Mouse (Mus musculus) small intestine, adult 2 months (tissue): ENCODE measurements around the gene Azin2. TPM values are rescaled to one million over a fixed set of nuclear protein-coding genes. Genes with fewer than 3 reads are reported as not detected.

Experiments used
- H3K27ac ChIP-seq: fragments of 200-500 bp; 2 replicates; pipeline ENCODE4 v1.5.1; 2012; ENCODE audit warnings: low read depth, low read length, control low read depth, inconsistent platforms; ENCODE audit not compliant: insufficient read depth
- H3K27me3 ChIP-seq: fragments of 200-500 bp; 2 replicates; pipeline ENCODE4 v1.6.1; 2012; ENCODE audit warnings: mild to moderate bottlenecking, moderate library complexity, low read length, inconsistent platforms; ENCODE audit not compliant: control insufficient read depth, insufficient read depth
- H3K36me3 ChIP-seq: fragments of 200-500 bp; 2 replicates; pipeline ENCODE4 v1.6.1; 2012; ENCODE audit warnings: mild to moderate bottlenecking, low read length, control low read depth, inconsistent platforms; ENCODE audit not compliant: control insufficient read depth, insufficient read depth
- H3K4me1 ChIP-seq: fragments of 200-500 bp; 2 replicates; pipeline ENCODE4 v1.6.1; 2012; ENCODE audit warnings: low read length, inconsistent platforms, mixed read lengths; ENCODE audit not compliant: control insufficient read depth, insufficient read depth, insufficient read length
- H3K4me3 ChIP-seq: fragments of 200-500 bp; 2 replicates; pipeline ENCODE4 v1.5.1; 2012; ENCODE audit warnings: low read depth, mild to moderate bottlenecking, control low read depth, inconsistent platforms, low read length, moderate library complexity
- CTCF ChIP-seq: fragments of 200-500 bp; IDR thresholded peaks from 2 replicates; pipeline ENCODE4 v1.5.1; 2012; ENCODE audit warnings: low read depth, mild to moderate bottlenecking, control low read depth, inconsistent platforms, low read length, moderate library complexity, mixed read lengths; ENCODE audit not compliant: insufficient replicate concordance, insufficient read length; ENCODE audit errors: extremely low read depth
- POLR2A ChIP-seq: fragments of 200-500 bp; IDR thresholded peaks from 2 replicates; pipeline ENCODE4 v1.6.1; 2012; ENCODE audit warnings: low read depth, mild to moderate bottlenecking, control low read depth, inconsistent platforms, low read length, moderate library complexity
- WGBS: fragments of 180-500 bp; shearing (Covaris S2); methylation state at CpG from one replicate; pipeline ENCODE4 v1.1.7; 2018; 5-methylcytosine and 5-hydroxymethylcytosine counted together
- polyA plus RNA-seq: library from polyadenylated mRNA; depleted of rRNA; stranded (reverse); fragments of >200 nt; gene quantifications from 2 replicates; pipeline ENCODE4 v1.2.3, GENCODE M21; 2012

Gene Azin2
- polyA plus RNA-seq, 1 experiment = 3.2 TPM

DNA sequence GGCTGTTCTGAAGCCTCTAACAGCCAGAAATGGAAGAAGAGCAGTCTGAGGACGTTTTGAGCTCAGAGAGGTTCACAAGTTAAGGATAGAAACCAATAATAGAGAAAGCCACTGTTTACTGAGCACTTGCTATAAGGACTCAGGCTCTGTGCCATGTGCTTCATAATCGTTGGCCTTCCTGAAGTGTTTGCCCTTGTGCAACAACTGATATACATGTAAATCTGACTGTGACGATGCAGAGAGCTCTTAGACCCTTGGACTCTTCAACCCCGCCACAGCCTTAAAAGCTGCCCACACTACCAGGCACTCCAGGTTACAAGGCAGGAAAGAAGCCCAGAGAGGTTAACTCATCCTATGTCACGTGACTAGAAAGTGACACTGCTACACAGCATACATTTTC lies 6.8 kb upstream of the Azin2 start:
- TF ChIP-seq CTCF = no peak
- TF ChIP-seq POLR2A = no peak
- H3K36me3 ChIP-seq = no peaks in the 10 kb centered on the region
- peaks cover 17% of the 10 kb centered on the region; the same call in 1 of the 2 replicates for H3K4me1 ChIP-seq
- no peak overlapping the region for H3K4me3 ChIP-seq
- H3K27ac ChIP-seq = peak overlapping the region; percentile 61; the same call in 1 of the 2 replicates
- 24% methylated on average over 5 of the region's 5 CpGs for WGBS
- no peaks in the 10 kb centered on the region for H3K27me3 ChIP-seq

GRCm38 (mm10) chr4:128966751-128967150 lies 4.5 kb upstream of the Azin2 start:
- H3K27me3 ChIP-seq = peaks cover 3% of the 10 kb centered on the region; the same call in 1 of the 2 replicates
- peaks cover 20% of the 10 kb centered on the region for H3K4me1 ChIP-seq
- no peak overlapping the region for H3K4me3 ChIP-seq
- TF ChIP-seq CTCF (no peak), POLR2A (no peak)
- no peaks in the 10 kb centered on the region for H3K36me3 ChIP-seq
- 66% methylated on average over 7 of the region's 7 CpGs for WGBS
- H3K27ac ChIP-seq = no peak overlapping the region

- H3K36me3 ChIP-seq = no peaks in the 10 kb centered on the region
- H3K4me3 ChIP-seq = no peak overlapping the region
- peaks cover 3% of the 10 kb centered on the region for H3K4me1 ChIP-seq
- peaks cover 3% of the 10 kb centered on the region; the same call in 1 of the 2 replicates for H3K27me3 ChIP-seq
- 13% methylated on average over 9 of the region's 9 CpGs for WGBS
- TF ChIP-seq CTCF = no peak
- TF ChIP-seq POLR2A = no peak
- H3K27ac ChIP-seq = no peak overlapping the region
Observed at GRCm38 (mm10) chr4:128962926-128963290, 666 bp upstream of the Azin2 start.

GRCm38 (mm10) chr4:128961301-128962028 lies 777 bp downstream of the Azin2 start:
- Histone ChIP-seq H3K4me1 (peaks cover 3% of the 10 kb centered on the region), H3K36me3 (no peaks in the 10 kb centered on the region), H3K27ac (no peak overlapping the region), H3K4me3 (peak overlapping the region; percentile 74), H3K27me3 (peaks cover 3% of the 10 kb centered on the region; the same call in 1 of the 2 replicates)
- 20% methylated on average over 16 of the region's 16 CpGs for WGBS
- no peak for TF ChIP-seq POLR2A
- TF ChIP-seq CTCF = no peak

DNA sequence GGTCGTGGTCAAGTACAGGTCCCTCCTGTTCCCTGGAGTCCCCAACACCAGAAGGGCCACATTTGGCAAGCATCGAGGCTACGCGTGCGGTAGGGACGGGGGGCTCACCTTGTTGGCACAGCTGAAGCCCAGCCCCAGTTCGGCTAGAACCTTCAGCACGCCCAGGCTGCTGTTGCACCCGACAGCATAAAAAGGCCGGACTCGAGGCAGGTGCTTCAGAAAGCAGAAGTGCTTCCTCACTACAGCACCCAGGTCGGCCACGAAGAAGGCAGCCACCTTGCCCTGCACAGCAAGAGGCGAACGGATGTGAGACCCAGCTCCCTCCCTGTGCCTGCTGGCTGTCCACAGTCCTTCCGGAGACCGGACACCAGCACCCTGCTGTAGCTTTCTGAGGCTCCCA lies 2.6 kb downstream of the Azin2 start:
- H3K4me1 ChIP-seq = peaks cover 3% of the 10 kb centered on the region
- no peak overlapping the region for H3K27ac ChIP-seq
- 76% methylated on average over 17 of the region's 17 CpGs for WGBS
- TF ChIP-seq POLR2A (no peak), CTCF (no peak)
- H3K4me3 ChIP-seq = no peak overlapping the region
- peaks cover 3% of the 10 kb centered on the region; the same call in 1 of the 2 replicates for H3K27me3 ChIP-seq
- H3K36me3 ChIP-seq = no peaks in the 10 kb centered on the region

DNA sequence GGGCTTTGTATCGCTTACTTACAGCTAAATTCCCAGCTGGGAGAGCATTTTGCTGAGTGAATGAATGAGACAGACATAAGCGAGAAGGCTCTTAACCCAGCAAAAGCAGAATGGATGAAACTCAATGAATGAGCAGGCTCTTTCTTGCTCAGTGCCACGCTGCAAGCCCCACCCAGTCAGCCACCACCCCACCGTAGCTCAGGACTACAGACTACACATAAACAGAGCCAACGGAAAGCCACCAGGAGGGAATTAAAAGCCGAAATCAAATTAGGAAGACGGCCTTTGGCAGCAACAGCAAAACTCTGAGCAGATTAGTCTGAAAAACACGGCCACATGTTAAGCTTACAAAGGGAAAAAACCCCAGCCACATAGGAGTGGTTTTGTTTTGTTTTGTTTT lies 3.4 kb downstream of the Azin2 start:
- Histone ChIP-seq H3K4me1 (peaks cover 3% of the 10 kb centered on the region), H3K36me3 (no peaks in the 10 kb centered on the region), H3K27me3 (peaks cover 3% of the 10 kb centered on the region; the same call in 1 of the 2 replicates), H3K27ac (no peak overlapping the region), H3K4me3 (no peak overlapping the region)
- WGBS = 81% methylated on average over 8 of the region's 8 CpGs
- TF ChIP-seq POLR2A (no peak), CTCF (no peak)

DNA sequence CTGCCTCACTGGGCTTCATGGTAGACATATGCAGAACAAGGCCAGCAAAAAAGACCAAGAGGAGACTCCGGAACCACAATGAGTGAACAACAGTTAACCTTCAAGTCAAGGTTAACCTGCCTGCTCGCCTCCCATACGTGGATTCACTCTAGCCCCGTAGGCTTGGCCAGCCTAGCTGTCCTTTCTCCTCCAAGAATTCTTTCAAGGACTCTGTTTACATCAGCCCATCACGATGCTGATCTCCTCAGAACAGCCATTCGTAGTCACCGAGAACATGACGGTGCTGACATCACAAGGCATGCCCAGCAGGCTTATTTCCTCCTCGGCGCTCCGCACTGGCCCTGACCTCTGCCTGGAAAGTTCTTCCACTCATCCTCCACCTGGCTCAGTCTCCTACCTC lies 4.1 kb downstream of the Azin2 start:
- TF ChIP-seq POLR2A (no peak), CTCF (no peak)
- Histone ChIP-seq H3K27ac (no peak overlapping the region), H3K4me1 (peaks cover 3% of the 10 kb centered on the region), H3K4me3 (no peak overlapping the region), H3K27me3 (peaks cover 3% of the 10 kb centered on the region; the same call in 1 of the 2 replicates), H3K36me3 (no peaks in the 10 kb centered on the region)
- 85% methylated on average over 11 of the region's 11 CpGs for WGBS
